Mouse (Mus musculus): ENCODE measurements around the gene Gm20479. TPM values are rescaled to one million over a fixed set of nuclear protein-coding genes. Genes with fewer than 3 reads are reported as not detected.

Gene Gm20479
- polyA plus RNA-seq, 1 experiment from 2014 or later = not detected

GRCm38 (mm10) chr7:27325697-27326096 is 31.5 kb downstream of the Gm20479 start:
- Histone ChIP-seq H3K4me1 (ENCODE audit: control insufficient read depth, insufficient read depth, low read length) (peaks cover 26% of the 10 kb centered on the region), H3K9ac (ENCODE audit: low read depth, low read length) (peak overlapping the region; percentile 56), H3K4me3 (ENCODE audit: low read length) (peak overlapping the region; percentile 37), H3K4me2 (ENCODE audit: low read depth, low read length) (peak overlapping the region; percentile 47), H3K27ac (ENCODE audit: low read length) (no peak overlapping the region), H3K9me3 (ENCODE audit: control insufficient read depth, low read length) (no peaks in the 10 kb centered on the region), H3K36me3 (ENCODE audit: control insufficient read depth, insufficient read depth, low read length) (0 out of 2 replicates have a peak, but pooled peaks cover 2% of the 10 kb centered on the region), H3K27me3 (replicated peaks; ENCODE audit: control insufficient read depth, insufficient read depth, low read length) (peaks cover 15% of the 10 kb centered on the region; the same call in 1 of the 2 replicates)
- peak; percentile 41; the same call in 1 of the 2 replicates for ATAC-seq
- WGBS = 15% methylated on average over 24 of the region's 24 CpGs

DNA sequence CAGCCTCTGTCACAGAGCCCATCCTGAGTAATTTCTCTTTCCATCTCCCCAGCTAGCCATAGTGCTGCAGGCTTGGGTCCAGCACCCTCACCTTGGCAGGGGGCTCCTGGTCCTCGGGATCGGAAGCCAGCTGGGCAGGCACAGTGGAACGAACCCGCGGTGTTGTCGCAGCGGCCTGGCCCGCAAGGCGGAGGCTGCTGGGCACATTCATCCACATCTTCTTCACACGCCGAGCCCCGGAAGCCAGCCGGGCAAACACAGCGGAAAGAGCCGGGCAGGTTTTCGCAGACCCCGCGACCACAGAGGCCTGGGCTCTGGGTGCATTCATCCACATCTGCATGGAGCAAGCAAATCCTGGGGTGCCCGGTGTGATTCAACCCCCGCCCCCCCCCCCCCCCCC is 32.3 kb downstream of the Gm20479 start:
- Histone ChIP-seq H3K9me3 (ENCODE audit: control insufficient read depth, low read length) (no peaks in the 10 kb centered on the region), H3K4me3 (ENCODE audit: low read length) (no peak overlapping the region), H3K27me3 (replicated peaks; ENCODE audit: control insufficient read depth, insufficient read depth, low read length) (peaks cover 15% of the 10 kb centered on the region; the same call in 1 of the 2 replicates), H3K27ac (ENCODE audit: low read length) (no peak overlapping the region), H3K9ac (ENCODE audit: low read depth, low read length) (no peak overlapping the region), H3K4me1 (ENCODE audit: control insufficient read depth, insufficient read depth, low read length) (peaks cover 19% of the 10 kb centered on the region), H3K4me2 (ENCODE audit: low read depth, low read length) (no peak overlapping the region), H3K36me3 (ENCODE audit: control insufficient read depth, insufficient read depth, low read length) (0 out of 2 replicates have a peak, but pooled peaks cover 2% of the 10 kb centered on the region)
- ATAC-seq = no peak
- 58% methylated on average over 19 of the region's 20 CpGs for WGBS

GRCm38 (mm10) chr7:27324161-27324560 is 33.1 kb downstream of the Gm20479 start:
- 0 out of 2 replicates have a peak, but pooled peaks cover 2% of the 10 kb centered on the region for H3K36me3 ChIP-seq (ENCODE audit: control insufficient read depth, insufficient read depth, low read length)
- H3K4me1 ChIP-seq (ENCODE audit: control insufficient read depth, insufficient read depth, low read length) = peaks cover 11% of the 10 kb centered on the region; the same call in 1 of the 2 replicates
- no peak for ATAC-seq
- 97% methylated on average over 11 of the region's 11 CpGs for WGBS
- no peak overlapping the region for H3K9ac ChIP-seq (ENCODE audit: low read depth, low read length)
- peaks cover 17% of the 10 kb centered on the region; the same call in 1 of the 2 replicates for H3K27me3 ChIP-seq (replicated peaks; ENCODE audit: control insufficient read depth, insufficient read depth, low read length)
- H3K4me2 ChIP-seq (ENCODE audit: low read depth, low read length) = no peak overlapping the region
- H3K27ac ChIP-seq (ENCODE audit: low read length) = no peak overlapping the region
- no peak overlapping the region for H3K4me3 ChIP-seq (ENCODE audit: low read length)
- no peaks in the 10 kb centered on the region for H3K9me3 ChIP-seq (ENCODE audit: control insufficient read depth, low read length)

DNA sequence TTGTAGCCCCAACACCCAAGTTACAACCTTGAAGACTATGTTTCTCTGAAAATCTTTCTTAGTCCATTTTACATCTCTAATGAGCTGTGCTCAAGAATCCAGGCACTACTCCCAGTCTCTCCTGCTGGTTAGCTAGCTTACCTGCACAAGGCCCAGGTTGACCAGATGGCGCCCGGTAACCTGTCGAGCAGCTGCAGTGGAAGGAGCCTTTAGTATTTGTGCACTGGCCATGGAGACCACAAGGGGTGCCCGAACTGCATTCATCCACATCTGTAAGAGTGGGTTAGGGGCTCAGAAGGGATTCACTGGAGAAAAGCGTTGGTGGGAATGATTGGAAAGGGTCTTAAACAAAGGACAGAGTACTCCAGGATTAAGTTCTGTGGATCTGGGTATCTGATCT is 34.2 kb downstream of the Gm20479 start:
- Histone ChIP-seq H3K27me3 (replicated peaks; ENCODE audit: control insufficient read depth, insufficient read depth, low read length) (peaks cover 17% of the 10 kb centered on the region; the same call in 1 of the 2 replicates), H3K9ac (ENCODE audit: low read depth, low read length) (no peak overlapping the region), H3K4me3 (ENCODE audit: low read length) (no peak overlapping the region), H3K36me3 (ENCODE audit: control insufficient read depth, insufficient read depth, low read length) (0 out of 2 replicates have a peak, but pooled peaks cover 2% of the 10 kb centered on the region), H3K4me1 (ENCODE audit: control insufficient read depth, insufficient read depth, low read length) (peaks cover 10% of the 10 kb centered on the region; the same call in 1 of the 2 replicates), H3K27ac (ENCODE audit: low read length) (no peak overlapping the region), H3K4me2 (ENCODE audit: low read depth, low read length) (no peak overlapping the region), H3K9me3 (ENCODE audit: control insufficient read depth, low read length) (no peaks in the 10 kb centered on the region)
- no peak for ATAC-seq
- WGBS = 94% methylated on average over 5 of the region's 5 CpGs

DNA sequence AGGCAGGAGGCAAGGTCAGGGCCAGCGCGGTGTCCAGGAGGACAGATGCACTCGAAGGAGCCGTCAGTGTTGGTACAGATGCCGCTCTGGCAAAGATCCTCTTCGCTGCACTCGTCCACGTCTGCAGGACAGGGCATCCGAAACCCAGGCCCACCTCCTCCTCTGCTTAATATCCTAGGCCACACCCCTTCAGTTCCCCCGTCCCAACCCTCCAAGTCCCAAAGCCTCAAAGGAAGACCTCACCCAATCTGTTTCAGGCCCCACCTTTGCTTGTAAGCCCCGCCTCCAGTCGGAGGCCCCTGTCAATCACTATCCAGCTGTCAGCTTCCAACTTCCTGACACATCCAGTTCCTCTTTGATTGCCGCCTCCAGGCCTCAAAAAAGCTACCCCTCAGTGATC is 34.9 kb downstream of the Gm20479 start:
- H3K27ac ChIP-seq (ENCODE audit: low read length) = no peak overlapping the region
- H3K9me3 ChIP-seq (ENCODE audit: control insufficient read depth, low read length) = no peaks in the 10 kb centered on the region
- H3K9ac ChIP-seq (ENCODE audit: low read depth, low read length) = no peak overlapping the region
- peaks cover 10% of the 10 kb centered on the region; the same call in 1 of the 2 replicates for H3K4me1 ChIP-seq (ENCODE audit: control insufficient read depth, insufficient read depth, low read length)
- WGBS = 29% methylated on average over 13 of the region's 13 CpGs
- no peak overlapping the region for H3K4me3 ChIP-seq (ENCODE audit: low read length)
- H3K4me2 ChIP-seq (ENCODE audit: low read depth, low read length) = no peak overlapping the region
- no peak for ATAC-seq
- 0 out of 2 replicates have a peak, but pooled peaks cover 2% of the 10 kb centered on the region for H3K36me3 ChIP-seq (ENCODE audit: control insufficient read depth, insufficient read depth, low read length)
- H3K27me3 ChIP-seq (replicated peaks; ENCODE audit: control insufficient read depth, insufficient read depth, low read length) = peaks cover 17% of the 10 kb centered on the region; the same call in 1 of the 2 replicates

DNA sequence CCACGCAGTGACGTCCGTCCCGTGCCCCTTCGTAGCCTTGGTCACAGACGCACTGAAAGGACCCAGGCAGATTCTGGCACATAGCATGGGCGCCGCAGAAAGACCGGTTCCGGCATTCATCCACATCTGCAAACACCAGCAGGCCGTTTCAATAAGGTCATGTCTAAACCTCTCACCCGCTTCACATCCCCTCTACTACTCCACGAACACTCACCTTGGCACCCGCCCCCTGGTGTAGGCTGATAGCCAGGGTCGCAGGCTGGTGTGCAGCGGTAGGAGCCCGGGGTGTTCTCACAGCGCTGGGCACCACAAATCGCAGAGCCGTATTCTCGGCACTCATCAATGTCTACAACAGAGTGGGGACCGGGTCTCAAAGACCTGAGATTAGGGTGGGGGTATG is 37.8 kb downstream of the Gm20479 start:
- WGBS = 92% methylated on average over 22 of the region's 22 CpGs
- Histone ChIP-seq H3K4me2 (ENCODE audit: low read depth, low read length) (no peak overlapping the region), H3K9ac (ENCODE audit: low read depth, low read length) (no peak overlapping the region), H3K27ac (ENCODE audit: low read length) (no peak overlapping the region), H3K36me3 (ENCODE audit: control insufficient read depth, insufficient read depth, low read length) (peaks cover 3% of the 10 kb centered on the region), H3K4me3 (ENCODE audit: low read length) (no peak overlapping the region), H3K9me3 (ENCODE audit: control insufficient read depth, low read length) (no peaks in the 10 kb centered on the region), H3K27me3 (replicated peaks; ENCODE audit: control insufficient read depth, insufficient read depth, low read length) (0 out of 2 replicates have a peak, but pooled peaks cover 3% of the 10 kb centered on the region), H3K4me1 (ENCODE audit: control insufficient read depth, insufficient read depth, low read length) (no peaks in the 10 kb centered on the region)
- no peak for ATAC-seq

DNA sequence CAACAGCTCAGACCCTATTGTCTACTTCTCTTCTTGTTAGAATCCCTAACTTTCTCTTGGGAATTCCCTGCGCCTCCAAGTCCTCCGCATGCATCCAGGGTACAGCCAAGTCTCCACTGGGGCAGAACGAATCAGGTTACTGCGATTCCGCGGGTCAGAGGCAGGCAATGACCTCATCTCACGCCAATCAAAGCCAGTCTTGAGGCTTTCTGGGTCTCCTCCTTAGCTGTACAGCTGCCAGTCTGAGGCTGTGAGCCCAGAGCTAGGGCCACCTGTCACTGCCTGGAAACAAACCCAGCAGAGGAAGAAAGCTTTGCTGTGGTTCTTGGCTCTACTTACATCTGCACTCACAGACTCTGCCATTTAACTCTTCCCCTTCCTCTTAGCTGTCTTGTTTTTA is 41.3 kb downstream of the Gm20479 start:
- Histone ChIP-seq H3K9ac (ENCODE audit: low read depth, low read length) (no peak overlapping the region), H3K4me2 (ENCODE audit: low read depth, low read length) (no peak overlapping the region), H3K4me3 (ENCODE audit: low read length) (no peak overlapping the region), H3K27me3 (replicated peaks; ENCODE audit: control insufficient read depth, insufficient read depth, low read length) (0 out of 2 replicates have a peak, but pooled peaks cover 3% of the 10 kb centered on the region), H3K36me3 (ENCODE audit: control insufficient read depth, insufficient read depth, low read length) (peaks cover 8% of the 10 kb centered on the region), H3K27ac (ENCODE audit: low read length) (no peak overlapping the region), H3K9me3 (ENCODE audit: control insufficient read depth, low read length) (peaks cover 5% of the 10 kb centered on the region), H3K4me1 (ENCODE audit: control insufficient read depth, insufficient read depth, low read length) (no peaks in the 10 kb centered on the region)
- no peak for ATAC-seq
- WGBS = 51% methylated on average over 7 of the region's 7 CpGs

- H3K27ac ChIP-seq (ENCODE audit: low read length) = no peak overlapping the region
- 91% methylated on average over 3 of the region's 3 CpGs for WGBS
- no peak overlapping the region for H3K4me2 ChIP-seq (ENCODE audit: low read depth, low read length)
- H3K9me3 ChIP-seq (ENCODE audit: control insufficient read depth, low read length) = peaks cover 5% of the 10 kb centered on the region
- peaks cover 3% of the 10 kb centered on the region; the same call in 1 of the 2 replicates for H3K4me1 ChIP-seq (ENCODE audit: control insufficient read depth, insufficient read depth, low read length)
- peaks cover 8% of the 10 kb centered on the region for H3K36me3 ChIP-seq (ENCODE audit: control insufficient read depth, insufficient read depth, low read length)
- ATAC-seq = no peak
- H3K9ac ChIP-seq (ENCODE audit: low read depth, low read length) = no peak overlapping the region
- H3K27me3 ChIP-seq (replicated peaks; ENCODE audit: control insufficient read depth, insufficient read depth, low read length) = no peaks in the 10 kb centered on the region
- H3K4me3 ChIP-seq (ENCODE audit: low read length) = no peak overlapping the region
These were observed 42.8 kb downstream of the Gm20479 start for GRCm38 (mm10) chr7:27314393-27314792.

DNA sequence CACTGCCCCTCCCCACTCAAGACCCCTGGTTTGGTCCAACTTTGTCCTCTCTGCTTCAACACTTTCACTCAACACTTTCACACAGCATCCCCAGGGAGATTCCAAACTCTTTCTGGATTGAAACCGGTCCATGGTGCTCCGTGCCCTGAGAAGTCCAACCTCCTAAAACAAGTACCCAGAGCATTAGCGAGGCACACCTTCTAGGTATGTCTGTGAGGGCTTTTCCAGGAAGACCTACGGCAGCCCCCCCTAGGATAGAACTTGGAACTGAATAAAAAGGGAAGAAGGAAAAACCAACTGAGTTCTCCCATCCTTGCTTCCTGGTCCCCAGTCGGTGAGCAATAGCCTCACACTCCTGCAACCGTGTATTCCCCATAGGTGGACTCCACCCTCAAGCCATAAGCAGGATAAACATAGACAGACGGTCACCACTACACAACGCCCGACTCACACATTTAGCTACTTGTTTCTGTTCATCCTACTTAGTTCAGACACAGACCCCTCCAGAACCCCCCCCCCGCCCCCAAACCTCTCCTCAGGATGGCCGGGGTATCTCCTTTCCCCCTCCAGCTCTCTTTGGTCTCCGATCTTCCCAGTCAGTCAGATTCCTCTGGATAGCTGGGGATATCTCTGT is 45.5 kb downstream of the Gm20479 start:
- Histone ChIP-seq H3K27ac (ENCODE audit: low read length) (no peak overlapping the region), H3K27me3 (replicated peaks; ENCODE audit: control insufficient read depth, insufficient read depth, low read length) (no peaks in the 10 kb centered on the region), H3K9ac (ENCODE audit: low read depth, low read length) (no peak overlapping the region), H3K4me1 (ENCODE audit: control insufficient read depth, insufficient read depth, low read length) (peaks cover 12% of the 10 kb centered on the region), H3K4me3 (ENCODE audit: low read length) (no peak overlapping the region), H3K4me2 (ENCODE audit: low read depth, low read length) (no peak overlapping the region), H3K36me3 (ENCODE audit: control insufficient read depth, insufficient read depth, low read length) (peaks cover 8% of the 10 kb centered on the region), H3K9me3 (ENCODE audit: control insufficient read depth, low read length) (peaks cover 5% of the 10 kb centered on the region)
- ATAC-seq = no peak
- WGBS = 89% methylated on average over 12 of the region's 12 CpGs

All from intestine, embryonic 16.5 days (tissue).